ENCODE assay signal across 12 mouse cellular contexts in the genomic region with DNA sequence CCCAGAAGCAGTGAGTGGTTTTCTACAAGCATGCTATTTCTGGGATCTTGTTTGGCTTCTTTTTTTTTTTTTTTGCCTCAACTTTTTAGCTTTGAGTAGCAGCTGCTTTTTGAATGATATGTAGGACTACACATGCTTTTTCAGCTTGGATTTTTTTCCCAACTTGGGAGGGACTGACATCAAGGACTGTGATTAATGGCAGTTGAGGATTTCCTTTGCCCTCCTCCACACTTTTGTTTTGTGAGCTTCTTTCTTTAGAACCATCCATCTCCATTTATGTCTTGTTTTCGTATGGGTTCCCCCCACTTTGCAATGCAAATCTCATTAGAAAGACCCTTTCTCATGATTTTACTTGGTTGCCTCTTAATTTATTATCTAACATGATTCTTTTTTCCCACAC.
"Had no signal": no experiment of that assay in that cellular context is flagged by ENCODE, and none has a peak within 500 bp of the region (broad histone marks: within the 10 kb centered on the region; RNA-seq: fewer than 3 reads in every experiment).

No protein-coding gene starts in this region.

- H3K4me2 ChIP-seq: limb, embryonic 15.5 days; liver, embryonic 12.5 days; lung, embryonic 14.5 days; midbrain, embryonic 13.5 days had no signal

- H3K27me3 ChIP-seq: limb, embryonic 15.5 days; liver, embryonic 12.5 days; megakaryocyte, embryonic 14.5 days; midbrain, embryonic 13.5 days had no signal

- ATAC-seq: liver, embryonic 12.5 days; midbrain, embryonic 13.5 days had no signal

- H3K27ac ChIP-seq: limb, embryonic 15.5 days; liver, embryonic 12.5 days; macrophage; midbrain, embryonic 13.5 days had no signal

- H3K36me3 ChIP-seq: limb, embryonic 15.5 days; liver, embryonic 12.5 days; midbrain, embryonic 13.5 days had no signal

- H3K9ac ChIP-seq: limb, embryonic 15.5 days; liver, embryonic 12.5 days; lung, embryonic 14.5 days; midbrain, embryonic 13.5 days had no signal

- DNase-seq: kidney, adult 18-20 months; kidney, postnatal 25 days; lung, embryonic 14.5 days; lung, postnatal 14 days; retina, postnatal 1 day; right cerebral cortex, postnatal 4 days; thymus, postnatal 36 days had no signal

- H3K9me3 ChIP-seq: limb, embryonic 15.5 days; liver, embryonic 12.5 days; midbrain, embryonic 13.5 days had no signal

- H3K4me3 ChIP-seq: limb, embryonic 15.5 days; liver, embryonic 12.5 days; megakaryocyte, embryonic 14.5 days; midbrain, embryonic 13.5 days had no signal

- H3K4me1 ChIP-seq: limb, embryonic 15.5 days; liver, embryonic 12.5 days; megakaryocyte, embryonic 14.5 days; midbrain, embryonic 13.5 days had no signal
